9 mouse cellular contexts compared by ENCODE assay signal in the genomic region with DNA sequence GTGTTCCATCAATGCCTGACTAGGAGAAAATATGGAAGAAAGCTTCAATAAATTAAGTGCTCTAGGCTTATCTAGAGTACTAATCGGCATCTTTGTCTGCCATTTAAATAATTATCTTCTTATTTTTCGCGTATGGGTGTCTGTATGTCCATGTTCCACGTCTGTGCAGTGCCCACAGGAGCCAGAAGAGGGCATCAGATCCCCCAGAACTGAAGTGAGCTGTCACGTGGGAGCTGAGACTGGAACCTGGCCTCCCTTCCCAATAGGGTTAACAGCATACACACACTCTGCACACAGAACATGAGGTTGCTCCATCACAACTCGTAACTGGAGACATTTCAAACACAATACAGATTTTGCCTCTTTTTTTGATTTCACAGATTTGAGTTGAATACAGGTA.
DNase-seq lines count a peak whose midpoint lies in the region; ATAC-seq and TF ChIP-seq lines count a peak whose summit lies in the region.
"Had no signal": no experiment of that assay in that cellular context is flagged by ENCODE, and none has a peak within 500 bp of the region (broad histone marks: within the 10 kb centered on the region; RNA-seq: fewer than 3 reads in every experiment).

No protein-coding gene starts in this region.

- no peak overlapping the region for H3K9ac ChIP-seq in liver, postnatal 0 days (replicated peaks)
- no peak overlapping the region for H3K9ac ChIP-seq in liver, embryonic 11.5 days (ENCODE audit: low read depth, low read length)
- H3K9ac ChIP-seq: limb, embryonic 15.5 days had no signal

- no peaks in the 10 kb centered on the region for H3K9me3 ChIP-seq in liver, postnatal 0 days (ENCODE audit: low read length)
- no peaks in the 10 kb centered on the region for H3K9me3 ChIP-seq in liver, embryonic 11.5 days (ENCODE audit: control insufficient read depth, low read length)
- H3K9me3 ChIP-seq: limb, embryonic 15.5 days had no signal

- H3K36me3 ChIP-seq in liver, postnatal 0 days (replicated peaks; ENCODE audit: insufficient read depth, low read length), result no peaks in the 10 kb centered on the region
- no peaks in the 10 kb centered on the region for H3K36me3 ChIP-seq in liver, embryonic 11.5 days (ENCODE audit: control insufficient read depth, insufficient read depth, low read length)
- H3K36me3 ChIP-seq: limb, embryonic 15.5 days had no signal

- TF ChIP-seq CTCF in liver, postnatal 0 days (IDR thresholded peaks at IDR 0.05; ENCODE audit: low read depth), result peak; percentile 38

- no peaks in the 10 kb centered on the region for H3K4me1 ChIP-seq in liver, postnatal 0 days (ENCODE audit: insufficient read depth)
- no peaks in the 10 kb centered on the region for H3K4me1 ChIP-seq in liver, embryonic 11.5 days (replicated peaks; ENCODE audit: control insufficient read depth, insufficient read depth, low read length)

- intact Hi-C loops in heart, postnatal 36 days (cut with DNase I), result no loop called here

- TF ChIP-seq EP300 in liver, postnatal 0 days (IDR thresholded peaks at IDR 0.05; ENCODE audit: low read depth), result no peak

- no peak overlapping the region for H3K27ac ChIP-seq in liver, postnatal 0 days (ENCODE audit: low read depth)
- no peak overlapping the region for H3K27ac ChIP-seq in liver, embryonic 11.5 days (ENCODE audit: low read depth, low read length)
- H3K27ac ChIP-seq: limb, embryonic 15.5 days had no signal

- DNase-seq in liver, postnatal 0 days, result peak; percentile 21
- DNase-seq in liver, embryonic 11.5 days (ENCODE audit: low spot score), result no peak
- DNase-seq in R1 (ENCODE audit: low read depth, low spot score), result peak; percentile 82
- DNase-seq in cerebellum, adult 9-10 months, result peak; percentile 9
- DNase-seq in heart, postnatal 36 days, result peak; percentile 11 to 49
- peak; percentile 15 to 17 for DNase-seq in lung, adult 18-20 months
- DNase-seq in yolk sac, embryonic 10.5 days (ENCODE audit: low spot score), result no peak

- H3K27me3 ChIP-seq in liver, postnatal 0 days (ENCODE audit: insufficient read depth, low read length), result no peaks in the 10 kb centered on the region
- H3K27me3 ChIP-seq in liver, embryonic 11.5 days (replicated peaks; ENCODE audit: control insufficient read depth, insufficient read depth, low read length), result no peaks in the 10 kb centered on the region
- H3K27me3 ChIP-seq: limb, embryonic 15.5 days had no signal

- no peak overlapping the region for H3K4me3 ChIP-seq in liver, postnatal 0 days (ENCODE audit: low read depth, low read length)
- H3K4me3 ChIP-seq in liver, embryonic 11.5 days (ENCODE audit: low read depth, low read length), result no peak overlapping the region
- H3K4me3 ChIP-seq: erythroblast, embryonic 14.5 days; limb, embryonic 15.5 days had no signal

- WGBS in liver, postnatal 0 days (ENCODE audit: insufficient replicate concordance), result 51% methylated on average over 6 of the region's 6 CpGs
- WGBS in liver, embryonic 11.5 days, result 56% methylated on average over 6 of the region's 6 CpGs

- no peak for ATAC-seq in liver, postnatal 0 days
- no peak for ATAC-seq in liver, embryonic 11.5 days (replicated peaks; ENCODE audit: low FRiP score)

- H3K4me2 ChIP-seq in liver, postnatal 0 days (ENCODE audit: low read depth, low read length), result no peak overlapping the region
- no peak overlapping the region for H3K4me2 ChIP-seq in liver, embryonic 11.5 days
- H3K4me2 ChIP-seq: limb, embryonic 15.5 days had no signal

Comparison
In these comparisons a context has a peak if more than half of its experiments do, and no peak if none do; other contexts are left out.
1. DNase-seq: peak in liver, postnatal 0 days (single experiment), R1 (single experiment), cerebellum, adult 9-10 months (single experiment), heart, postnatal 36 days (2 of 2) and lung, adult 18-20 months (2 of 2); none in liver, embryonic 11.5 days (single experiment) and yolk sac, embryonic 10.5 days (single experiment).